Mouse (Mus musculus): Measurements from ENCODE around the gene Cers3.

Gene Cers3

DNA sequence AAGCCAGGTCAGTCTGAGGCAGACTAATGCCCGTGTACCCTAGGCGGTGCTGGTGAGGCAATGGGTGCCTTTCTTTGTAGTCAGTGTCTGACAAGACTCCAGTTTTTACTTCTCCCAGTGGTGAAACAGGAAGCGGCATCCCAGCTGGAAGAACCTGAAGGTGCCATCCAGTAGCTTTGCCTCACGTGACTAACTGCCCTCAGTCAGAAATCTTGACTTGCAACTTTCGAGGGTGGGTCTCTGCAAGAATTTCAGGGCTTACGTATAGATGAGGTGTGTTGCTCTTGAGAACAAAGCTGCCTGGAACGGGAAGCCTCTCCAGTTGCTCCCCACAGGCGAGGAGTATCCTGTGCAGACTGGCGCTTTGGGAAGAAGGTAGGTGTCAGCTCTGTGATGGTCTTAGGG is at the start of gene Cers3:
TSS of gene Cers3 (plus strand) at position 128 of the 405 bp plus-strand sequence.
- no peak for DNase-seq (ENCODE audit: low spot score)

DNA sequence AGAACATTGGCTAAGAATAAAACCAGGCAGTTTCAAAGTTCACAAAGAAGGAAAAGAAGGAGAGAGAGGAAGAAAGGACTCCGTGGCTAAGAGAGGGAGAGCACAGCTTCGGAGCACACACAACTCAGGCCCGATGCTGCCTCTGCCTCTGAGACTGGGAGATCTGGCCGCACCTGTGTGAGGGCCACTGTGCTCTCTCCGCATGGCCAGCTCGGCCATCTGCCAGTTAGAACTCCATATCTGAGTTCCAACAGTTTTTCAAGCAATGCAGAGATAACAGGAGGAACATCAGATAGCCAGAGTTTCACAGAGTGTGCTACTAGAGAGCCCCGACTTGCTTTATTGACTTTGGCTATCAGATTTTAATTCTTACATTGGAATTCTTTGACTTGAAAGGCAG is 48.8 kb upstream of the Cers3 start:
- no peak for DNase-seq (ENCODE audit: low spot score)

DNA sequence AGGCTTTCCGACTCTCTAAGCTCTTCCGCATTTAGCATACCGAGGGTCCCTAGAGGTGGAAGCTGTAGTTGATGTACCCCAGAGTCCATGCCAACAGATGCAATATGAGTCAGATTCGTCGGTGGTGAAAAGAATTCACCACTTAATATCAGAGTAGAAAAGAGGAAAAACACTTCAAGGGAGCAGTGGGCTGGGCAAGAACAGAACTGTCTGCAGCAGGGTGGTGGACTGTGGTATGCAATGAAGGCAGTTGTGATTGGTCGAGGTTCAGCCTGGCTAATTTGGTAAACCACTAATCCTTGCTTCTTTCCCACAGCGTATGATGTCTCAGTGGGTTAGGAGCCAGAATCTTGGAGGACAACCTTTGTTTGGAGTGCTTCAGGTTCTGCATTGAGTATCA is 40.6 kb upstream of the Cers3 start:
- no peak for DNase-seq (ENCODE audit: low spot score)

DNA sequence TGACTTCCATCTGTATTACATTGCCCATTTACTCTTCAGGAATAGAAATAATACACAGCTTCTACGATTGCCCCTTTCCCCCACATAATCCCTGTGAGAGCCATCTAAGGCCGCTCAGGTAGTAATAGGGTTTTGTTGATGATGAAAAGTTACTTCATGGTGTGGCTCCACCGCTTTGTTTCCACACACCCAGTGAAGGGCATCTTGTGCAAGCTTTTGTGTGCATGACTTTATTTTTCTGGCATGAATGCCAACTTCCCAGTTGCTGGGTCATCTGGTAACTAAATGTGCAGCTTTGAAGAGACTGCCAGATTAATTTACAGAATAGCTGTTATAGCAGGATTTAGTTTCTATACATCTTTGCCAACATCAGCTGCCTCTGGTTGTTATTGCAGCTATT is 38.7 kb upstream of the Cers3 start:
- DNase-seq (ENCODE audit: low spot score), result no peak

DNA sequence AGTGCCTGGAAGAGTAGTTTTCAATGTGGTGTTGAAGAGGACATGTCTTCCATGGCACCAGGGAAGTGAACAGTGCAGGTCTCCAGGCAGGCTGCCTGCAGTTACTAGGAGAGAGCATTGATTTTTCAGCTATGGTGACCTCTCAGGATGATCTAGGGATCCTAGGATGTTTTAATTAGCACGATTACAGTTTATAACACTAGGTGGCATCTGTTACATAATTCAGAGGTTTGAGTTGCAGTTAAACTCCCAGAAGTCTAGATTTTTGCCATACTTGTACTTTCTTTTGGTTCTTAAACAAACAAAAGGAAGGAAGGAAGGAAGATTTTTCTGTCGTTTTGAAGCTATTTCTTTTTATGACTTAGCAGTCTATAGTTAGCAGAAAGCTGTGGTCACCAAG is 32.1 kb upstream of the Cers3 start:
- no peak for DNase-seq (ENCODE audit: low spot score)

DNA sequence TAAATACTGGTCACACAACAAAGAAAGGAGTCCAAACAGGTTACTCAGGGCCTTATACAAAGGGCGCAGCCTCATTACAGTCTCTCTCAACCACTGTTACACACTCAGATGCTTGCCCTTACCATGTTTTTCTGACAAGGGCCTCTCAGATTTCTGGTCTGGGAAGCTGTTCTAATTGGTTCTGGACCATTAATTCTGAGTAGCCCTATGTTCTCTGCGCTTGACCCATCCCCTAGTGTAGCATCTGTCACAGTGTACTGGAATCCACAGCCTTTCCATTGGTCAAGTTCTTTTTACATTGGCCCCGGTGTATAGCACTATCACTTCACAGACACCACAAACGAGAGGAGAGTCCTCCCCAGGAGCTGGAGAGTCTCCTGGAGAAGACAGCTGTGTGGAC is 18.8 kb upstream of the Cers3 start:
- DNase-seq (ENCODE audit: low spot score), result no peak

DNA sequence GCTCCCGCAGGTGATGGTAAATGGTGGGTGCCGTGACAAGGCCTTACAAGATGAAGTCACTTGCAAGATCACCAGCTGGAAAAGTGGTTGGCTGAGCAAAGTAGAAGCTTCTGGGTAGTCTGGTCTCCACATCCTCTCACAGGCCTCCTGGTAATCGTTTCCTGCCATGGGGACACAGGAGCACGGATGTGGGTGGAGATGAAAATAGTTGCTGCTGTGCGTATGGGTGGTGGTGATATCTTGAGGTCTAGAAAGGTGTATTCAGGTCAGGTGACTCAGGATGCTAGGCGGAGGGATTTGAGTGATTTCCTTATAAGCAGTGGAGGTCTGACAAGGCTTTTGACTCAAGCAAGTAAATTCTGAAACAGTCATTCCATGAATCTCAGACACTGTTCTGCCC is 18.4 kb upstream of the Cers3 start:
- no peak for DNase-seq (ENCODE audit: low spot score)

DNA sequence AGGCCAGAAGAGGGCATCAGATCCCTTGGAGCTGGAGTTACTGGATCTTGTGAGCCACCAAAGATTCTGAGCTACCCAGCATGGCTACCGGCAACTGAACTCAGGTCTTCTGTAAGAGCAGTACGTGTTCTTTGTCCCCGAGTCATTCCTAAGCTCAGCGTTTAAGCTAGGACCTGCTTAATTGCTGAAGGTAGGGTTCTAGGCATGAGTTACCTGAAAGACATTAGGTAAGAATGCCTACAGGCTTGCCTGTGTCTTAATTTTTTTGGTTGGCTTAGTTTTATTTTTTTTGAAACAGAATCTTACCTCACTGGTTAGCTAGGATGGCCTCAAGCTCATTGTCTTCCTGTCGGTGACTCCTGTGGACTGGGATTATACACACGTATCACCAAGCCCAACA is 15.2 kb upstream of the Cers3 start:
- DNase-seq (ENCODE audit: low spot score), result no peak

DNA sequence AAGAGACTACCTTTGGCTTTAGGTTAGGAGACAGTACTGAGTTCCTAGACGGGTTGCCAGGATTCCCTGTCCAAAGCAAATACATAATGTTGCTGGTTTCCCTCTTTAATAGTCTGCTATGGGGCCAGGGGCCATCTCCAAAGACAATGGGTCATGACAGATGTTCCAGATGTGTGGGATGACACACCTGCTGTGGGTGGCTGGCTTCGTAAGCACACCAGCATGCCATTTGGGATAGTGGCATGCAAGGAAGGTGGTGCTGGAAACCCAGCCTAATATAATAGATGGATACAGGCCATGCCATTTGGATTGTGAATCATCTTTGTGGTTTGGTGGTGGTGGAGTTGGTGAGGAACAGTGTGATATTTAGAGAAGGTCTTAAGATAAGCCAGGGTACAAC is 14.1 kb upstream of the Cers3 start:
- DNase-seq (ENCODE audit: low spot score), result no peak

DNA sequence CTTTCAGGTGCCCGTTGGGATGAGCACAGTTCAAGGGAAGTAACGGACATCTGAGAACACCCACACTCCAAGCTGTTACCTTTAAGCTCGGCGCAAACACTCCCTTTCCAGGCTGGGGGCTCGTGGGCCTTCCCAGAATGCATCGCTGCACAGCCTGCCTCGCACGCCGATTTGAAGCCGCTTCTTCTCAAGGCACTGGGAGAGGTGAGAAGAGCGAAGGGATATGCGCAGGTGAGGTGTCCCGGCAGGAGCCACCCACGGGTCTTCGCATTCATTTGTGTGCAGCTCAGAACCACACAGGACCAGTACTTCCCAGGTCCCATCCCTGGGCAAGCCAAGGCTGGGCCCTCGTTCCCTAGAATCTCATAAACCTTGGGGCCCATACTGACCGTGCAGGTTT is 9.9 kb upstream of the Cers3 start:
- DNase-seq (ENCODE audit: low spot score), result no peak

DNA sequence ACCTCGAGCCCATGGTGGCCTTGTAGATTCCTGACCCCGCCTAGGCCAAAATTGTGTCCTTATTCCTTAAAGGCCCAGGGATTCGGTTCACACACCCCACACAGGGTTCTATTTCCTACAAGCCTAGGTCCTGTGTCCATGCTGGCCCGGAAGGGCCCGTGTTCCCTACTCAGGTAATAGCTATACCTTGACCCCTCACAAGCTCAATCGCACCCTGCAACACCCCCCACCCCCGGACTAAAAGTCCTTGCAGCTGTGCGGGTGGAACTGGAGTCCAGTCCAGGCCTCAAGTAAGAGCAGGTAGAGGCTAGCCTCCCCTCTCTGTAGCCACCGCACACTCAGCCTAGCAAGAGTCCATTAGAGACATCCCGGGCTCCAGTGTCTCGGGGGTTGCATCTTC is 9.4 kb upstream of the Cers3 start:
- no peak for DNase-seq (ENCODE audit: low spot score)

DNA sequence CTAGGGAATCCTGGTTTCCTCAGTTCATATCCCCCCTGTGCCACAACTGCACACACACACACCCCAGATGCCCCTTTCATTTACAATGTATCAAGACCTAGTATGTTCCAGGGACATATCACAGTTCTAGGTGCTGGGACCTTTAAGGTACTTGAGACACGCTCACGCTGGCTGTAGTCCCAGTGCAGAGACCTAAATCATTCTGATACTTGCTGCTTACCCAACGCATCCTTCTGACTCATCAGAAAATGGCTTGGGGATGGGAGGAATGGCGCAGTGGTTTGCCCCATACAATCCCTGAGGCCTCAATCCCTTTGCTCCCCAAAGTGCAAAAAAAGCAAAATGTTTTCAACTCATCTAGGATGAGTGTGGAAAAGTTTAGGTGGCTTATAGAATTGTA is 8.8 kb upstream of the Cers3 start:
- no peak for DNase-seq (ENCODE audit: low spot score)

DNA sequence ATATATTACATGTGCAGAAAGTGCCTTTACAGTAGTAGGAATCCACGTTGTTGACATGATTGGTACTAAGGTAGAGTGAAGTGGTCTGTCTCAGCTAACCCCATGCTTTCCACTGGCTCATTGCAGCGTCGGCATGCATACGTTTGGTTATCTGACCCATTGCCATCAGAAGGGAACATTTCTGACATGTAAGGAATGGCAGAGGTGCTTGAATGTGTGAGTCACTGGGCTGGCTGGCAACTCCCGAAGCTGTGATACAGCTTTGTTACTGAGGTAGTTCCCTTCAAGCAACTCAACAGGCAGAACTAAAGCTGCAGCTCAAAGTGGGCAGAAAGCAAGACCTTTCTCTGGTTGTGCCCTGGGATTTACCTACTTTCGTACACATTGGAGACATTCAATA is 8.3 kb upstream of the Cers3 start:
- DNase-seq (ENCODE audit: low spot score), result no peak

DNA sequence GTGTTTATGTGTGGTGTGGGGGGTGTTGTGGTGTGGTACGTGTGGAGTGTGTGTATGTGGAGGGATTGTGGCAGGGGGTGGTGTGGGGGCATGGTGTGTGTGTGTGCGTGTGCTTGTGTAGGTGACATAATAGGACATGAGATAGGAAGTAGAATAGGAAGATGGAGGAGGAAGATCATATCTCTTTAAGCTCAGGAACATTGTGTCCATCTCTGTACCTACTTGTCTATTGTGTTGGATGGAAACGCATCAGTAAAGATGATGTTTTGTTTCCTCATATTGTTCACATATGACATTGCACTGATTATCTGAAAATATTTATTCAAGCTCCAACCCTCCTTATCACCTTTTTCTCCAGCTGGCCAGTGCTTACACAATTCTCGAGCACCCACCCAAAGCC is 5.9 kb upstream of the Cers3 start:
- DNase-seq (ENCODE audit: low spot score), result no peak

DNA sequence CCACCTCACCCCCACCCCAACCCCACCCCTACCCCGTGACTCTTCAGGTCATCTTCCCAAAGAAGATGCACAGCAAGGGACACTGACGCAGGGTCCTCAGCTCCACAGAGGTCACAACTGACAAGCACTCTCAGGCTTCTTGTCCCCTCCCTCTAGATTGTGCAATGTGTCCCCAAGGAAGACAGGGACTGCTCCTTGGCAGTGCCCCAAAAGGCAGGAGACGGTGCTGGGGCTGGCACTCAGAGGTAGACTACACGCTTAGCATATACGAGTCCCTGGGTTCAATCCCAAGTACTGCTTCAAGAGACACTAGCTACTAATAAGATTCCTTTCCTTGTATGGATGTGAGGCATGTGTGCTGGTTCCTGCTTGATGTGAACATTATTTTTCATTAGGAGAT is 2.3 kb upstream of the Cers3 start:
- DNase-seq (ENCODE audit: low spot score), result no peak

DNA sequence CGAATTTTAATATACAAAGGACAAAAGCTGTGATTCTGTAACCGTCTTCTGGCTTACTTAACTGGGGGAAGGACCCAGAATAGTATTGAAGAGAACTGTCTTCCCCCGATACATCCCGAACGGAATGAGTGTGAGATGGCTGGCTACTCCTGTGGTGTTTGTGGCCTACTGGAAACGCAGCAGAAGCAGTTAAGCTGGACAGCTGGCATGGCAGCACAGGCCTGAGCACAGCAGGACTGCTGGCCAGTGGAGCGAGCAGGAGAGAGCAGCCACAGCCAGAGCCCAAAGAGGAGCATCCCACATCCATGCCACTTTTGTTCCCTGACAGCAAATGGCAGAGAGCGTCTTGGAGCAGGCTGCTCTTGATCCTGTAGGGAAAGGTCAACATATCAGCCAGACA is 1.9 kb upstream of the Cers3 start:
- DNase-seq (ENCODE audit: low spot score), result no peak

DNA sequence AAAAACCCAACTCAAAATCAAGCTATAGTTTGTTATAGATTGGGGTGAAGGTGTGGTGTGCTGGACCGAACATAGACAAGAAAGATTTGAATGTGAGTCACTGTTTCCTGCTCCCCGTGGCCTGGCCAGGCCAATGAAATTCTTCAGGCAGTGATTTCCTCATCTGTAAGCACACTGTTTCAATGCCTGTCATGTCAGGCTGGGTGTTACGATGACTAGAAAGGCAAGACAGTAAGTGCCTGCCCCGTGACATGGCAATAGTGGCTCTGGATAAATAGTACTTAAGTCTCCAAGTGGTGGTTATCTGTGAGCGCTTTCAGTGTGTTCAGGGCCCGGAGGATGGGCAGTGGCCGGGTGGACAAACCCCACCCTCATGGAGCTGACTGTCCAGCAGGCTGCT is 3.7 kb downstream of the Cers3 start:
- DNase-seq (ENCODE audit: low spot score), result no peak

DNA sequence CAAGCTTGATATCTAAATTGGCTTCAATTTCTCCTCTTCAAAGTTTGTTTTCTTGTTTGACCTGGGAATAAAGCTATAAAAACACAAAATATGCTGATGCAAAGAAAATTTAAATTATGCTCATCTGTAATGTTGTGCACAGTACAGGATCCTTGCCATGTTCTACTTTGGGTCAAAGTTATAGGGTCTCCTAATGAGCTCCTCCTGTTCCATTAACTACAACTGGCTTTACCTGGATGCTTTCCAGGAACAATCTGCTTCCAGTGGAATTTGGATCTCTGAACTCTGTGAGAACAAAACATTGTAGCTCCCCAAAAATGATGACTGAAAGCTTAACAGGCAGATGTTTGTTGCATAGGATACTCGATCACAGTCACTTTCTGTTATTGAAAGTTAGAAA is 6.7 kb downstream of the Cers3 start:
- DNase-seq (ENCODE audit: low spot score), result no peak

DNA sequence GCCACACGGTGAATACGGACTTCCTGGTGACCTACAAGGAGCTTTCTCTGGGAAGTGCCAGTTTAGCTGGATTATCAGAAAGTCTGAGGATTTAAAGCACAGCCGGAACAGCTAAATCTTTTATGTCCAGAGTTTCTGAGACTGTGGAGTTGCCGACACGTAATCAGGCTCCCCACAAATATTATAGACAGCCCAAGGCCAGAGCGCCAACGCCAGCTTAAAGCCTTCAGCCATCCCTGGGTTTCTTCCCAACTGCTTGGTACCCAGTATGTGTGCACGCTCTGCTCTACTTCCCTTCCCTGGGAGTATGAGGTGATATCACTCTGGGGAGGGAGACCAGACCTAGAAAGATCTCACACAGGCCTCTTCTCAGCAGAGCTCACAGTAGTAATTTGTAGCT is 10.5 kb downstream of the Cers3 start:
- DNase-seq (ENCODE audit: low spot score), result no peak

DNA sequence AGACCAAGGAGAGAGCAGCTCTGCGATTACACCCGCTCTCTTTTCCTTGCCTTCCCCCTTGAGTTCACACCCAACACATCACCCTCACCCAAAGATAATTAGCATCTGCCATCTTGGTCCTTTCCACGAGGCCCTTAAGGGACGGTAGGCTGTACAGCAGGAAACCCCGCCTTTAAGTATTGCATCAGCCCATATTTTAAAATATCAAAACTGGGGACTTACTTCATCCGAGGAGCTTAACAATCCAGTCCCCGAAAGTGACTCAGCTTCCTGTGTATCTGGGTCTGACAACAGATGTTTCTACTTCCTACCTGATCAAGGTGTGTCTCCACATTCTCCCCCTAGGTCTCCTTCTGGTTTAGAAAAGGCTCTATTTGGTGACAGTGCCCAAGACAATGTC is 12.3 kb downstream of the Cers3 start:
- no peak for DNase-seq (ENCODE audit: low spot score)

DNA sequence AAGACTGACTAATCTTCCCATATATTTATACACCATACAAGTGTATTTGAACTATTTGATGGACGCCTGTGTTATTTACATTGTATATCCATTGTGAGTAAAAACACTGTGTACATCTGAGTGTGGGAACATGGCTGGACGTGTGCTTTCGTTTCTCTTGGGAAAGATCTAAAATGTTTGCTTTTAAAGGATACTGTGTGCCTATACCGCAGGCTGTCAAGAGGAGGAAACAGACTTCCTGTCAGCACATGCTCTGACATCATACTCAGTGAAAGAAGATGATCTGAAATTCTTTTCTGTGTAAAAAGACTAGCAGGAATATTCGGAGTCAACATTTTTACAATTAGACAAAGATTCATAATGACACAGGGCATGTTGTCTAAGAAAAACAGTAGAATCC is 26.6 kb downstream of the Cers3 start:
- DNase-seq (ENCODE audit: low spot score), result no peak

DNA sequence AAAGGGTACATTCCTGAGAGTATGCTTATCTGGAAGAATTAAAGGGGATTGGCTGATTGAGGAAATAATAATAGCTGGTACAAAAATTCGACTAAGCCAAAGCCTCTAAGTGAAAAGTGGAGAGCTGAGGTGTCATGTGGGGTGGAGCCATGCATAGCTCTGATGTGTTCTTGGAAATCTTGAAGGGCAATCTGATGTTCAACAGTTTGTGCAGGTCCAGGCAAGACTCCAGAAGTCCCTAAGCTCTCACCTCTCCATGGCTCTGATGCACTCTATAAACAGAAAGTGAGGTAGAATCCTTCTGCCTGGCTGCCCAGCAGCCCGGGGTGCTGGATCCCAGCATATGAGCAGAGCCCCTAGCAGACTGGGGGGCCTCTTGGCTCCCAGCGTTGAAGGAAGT is 27.4 kb downstream of the Cers3 start:
- no peak for DNase-seq (ENCODE audit: low spot score)

DNA sequence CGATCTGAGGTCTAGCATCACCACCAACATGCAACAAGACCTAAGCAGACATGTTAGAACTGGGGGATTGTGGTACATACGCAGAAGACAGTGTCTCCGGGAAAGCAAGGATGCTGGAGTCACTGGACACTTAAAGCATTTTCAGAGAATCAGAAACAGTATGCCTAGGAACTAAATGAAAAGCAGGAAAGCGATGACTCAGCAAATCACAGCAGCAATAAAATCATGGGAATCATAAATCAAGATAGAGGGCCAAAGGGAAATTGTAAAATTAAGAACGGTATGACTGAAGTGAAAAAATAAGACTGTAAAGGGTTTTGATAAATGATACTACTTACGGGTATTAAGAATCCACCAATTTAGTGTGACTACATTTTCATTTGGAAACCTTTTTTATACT is 27.9 kb downstream of the Cers3 start:
- DNase-seq (ENCODE audit: low spot score), result no peak

DNA sequence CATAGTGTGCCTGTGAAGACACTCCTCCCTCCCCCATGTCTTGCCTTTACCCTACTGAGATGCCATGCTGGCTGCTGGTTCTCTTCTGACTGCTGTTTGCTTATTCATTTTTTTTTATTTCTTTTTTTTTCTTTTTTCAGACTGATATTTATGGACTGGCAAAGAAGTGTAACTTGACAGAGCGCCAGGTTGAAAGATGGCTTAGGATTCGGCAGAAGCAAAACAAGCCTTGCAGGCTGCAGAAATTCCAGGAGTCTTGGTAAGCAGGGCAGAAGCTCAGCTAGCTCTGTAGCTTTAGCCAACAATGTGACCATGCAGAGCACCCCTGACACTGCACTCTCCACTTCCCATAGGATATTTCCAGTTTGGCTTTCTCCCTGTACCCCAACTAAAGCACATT is 36.1 kb downstream of the Cers3 start:
- DNase-seq (ENCODE audit: low spot score), result no peak

Measured in left cerebral cortex, adult 11 months (tissue).